Mouse (Mus musculus) ES-E14 (cell line): Measurements from ENCODE around the gene Stat5a. TPM values are rescaled to one million over a fixed set of nuclear protein-coding genes. Genes with fewer than 3 reads are reported as not detected.
A peak's percentile ranks its signal among the peaks of the same experiment; 100 is the strongest.

Source experiments
- DNase-seq: peaks from one replicate; pipeline ENCODE4 v3.0.0-alpha.2; 2013; ENCODE audit warnings: low read depth, low spot score
- H3K27ac ChIP-seq: 2 replicates; pipeline ENCODE4 v1.5.1; 2012; ENCODE audit warnings: low read depth, mild to moderate bottlenecking, low read length, moderate library complexity, mixed read lengths; ENCODE audit not compliant: poor library complexity, insufficient read depth, severe bottlenecking
- H3K36me3 ChIP-seq: 2 replicates; pipeline ENCODE4 v1.6.1; 2012; ENCODE audit warnings: mild to moderate bottlenecking, low read length, moderate library complexity, mixed read lengths; ENCODE audit not compliant: control insufficient read depth, poor library complexity, insufficient read depth, severe bottlenecking
- H3K4me1 ChIP-seq, 2 experiments: fragments of 150-350 bp in 1 of 2; sonication (generic) in 1 of 2; 2 replicates each; pipeline ENCODE4 v1.6.1; 2012; ENCODE audit warnings: low read length in 2 of 2, mild to moderate bottlenecking in 1 of 2, mixed read lengths in 1 of 2; ENCODE audit not compliant: control insufficient read depth in 2 of 2, insufficient read depth in 2 of 2, poor library complexity in 1 of 2
- H3K4me3 ChIP-seq, 2 experiments: fragments of 150-350 bp in 1 of 2; sonication (generic) in 1 of 2; 2 replicates each; pipeline ENCODE4 v1.5.1; 2012; ENCODE audit warnings: low read length in 2 of 2, low read depth in 1 of 2, mild to moderate bottlenecking in 1 of 2, mixed read lengths in 1 of 2; ENCODE audit not compliant: insufficient read depth in 1 of 2, poor library complexity in 1 of 2, severe bottlenecking in 1 of 2
- H3K9ac ChIP-seq: 2 replicates; pipeline ENCODE4 v1.6.1; 2012; ENCODE audit warnings: low read depth, mild to moderate bottlenecking, low read length, mixed read lengths; ENCODE audit not compliant: poor library complexity, insufficient read depth, severe bottlenecking
- H3K9me3 ChIP-seq: fragments of 150-350 bp; sonication (generic); 2 replicates; pipeline ENCODE4 v1.6.1; 2012; ENCODE audit warnings: low read depth, mild to moderate bottlenecking, low read length; ENCODE audit not compliant: control insufficient read depth, insufficient read depth
- CHD2 ChIP-seq: IDR thresholded peaks from 2 replicates; pipeline ENCODE4 v1.6.1; 2014; ENCODE audit warnings: mild to moderate bottlenecking, low read depth, low read length, inconsistent platforms
- HCFC1 ChIP-seq: IDR thresholded peaks from 2 replicates; pipeline ENCODE4 v1.6.1; 2012; ENCODE audit warnings: low read length, inconsistent platforms, borderline replicate concordance; ENCODE audit not compliant: insufficient read depth
- MAFK ChIP-seq: IDR thresholded peaks from 2 replicates; pipeline ENCODE4 v1.6.1; 2014; ENCODE audit warnings: mild to moderate bottlenecking, low read depth, low read length, inconsistent platforms; ENCODE audit not compliant: insufficient read depth
- ZC3H11A ChIP-seq: IDR thresholded peaks from 2 replicates; pipeline ENCODE4 v1.6.1; 2012; ENCODE audit warnings: low read depth, mild to moderate bottlenecking, inconsistent platforms, low read length, borderline replicate concordance
- ZNF384 ChIP-seq: IDR thresholded peaks from 2 replicates; pipeline ENCODE4 v1.6.1; 2012; ENCODE audit warnings: low read depth, low read length, inconsistent platforms
- in situ Hi-C, 2 experiments: fragments of 600-800 bp; cut with MboI; formaldehyde crosslinking; loops; one replicate each; pipeline ENCODE4 v1.15.1; 2025; ENCODE audit warnings: low sequenced_read_pairs in 2 of 2, inconsistent platforms in 1 of 2; ENCODE audit not compliant: unreplicated experiment in 2 of 2
- total RNA-seq: library from RNA; depleted of rRNA; stranded (reverse); fragments of 300-350 nt; gene quantifications from 2 replicates; pipeline ENCODE4 v1.2.3, GENCODE M21; 2012

Gene Stat5a
- total RNA-seq, 1 experiment: 1.7 TPM

- Histone ChIP-seq H3K4me3 (peak within 1 kb of the TSS; percentile 63 to 89), H3K4me1 (peaks cover 0 to 4% of the 10 kb centered on the region in 2 experiments; a peak in 2 of 4 replicates), H3K9me3 (no peaks in the 10 kb centered on the region), H3K9ac (peak within 1 kb of the TSS; percentile 87), H3K36me3 (no peaks in the 10 kb centered on the region), H3K27ac (no peak within 1 kb of the TSS)
- in situ Hi-C loops: no loop called here
- no peak for TF ChIP-seq CHD2
- TF ChIP-seq HCFC1: peak; percentile 31; the same call in 1 of the 2 replicates
- DNase-seq: peak; percentile 37
Observed at GRCm38 (mm10) chr11:100850038-100850777, 8.9 kb upstream of the Stat5a start, which contains the start of gene Stat5b. Stat5b (minus strand) TSS chr11:100850724.

- peak overlapping the region; percentile 87 for H3K9ac ChIP-seq
- H3K36me3 ChIP-seq: no peaks in the 10 kb centered on the region
- in situ Hi-C loops: no loop called here
- TF ChIP-seq ZNF384 (no peak), HCFC1 (no peak), MAFK (no peak), CHD2 (no peak), ZC3H11A (no peak)
- H3K4me1 ChIP-seq: peaks cover 0 to 4% of the 10 kb centered on the region in 2 experiments; a peak in 2 of 4 replicates
- H3K4me3 ChIP-seq: peak overlapping the region; percentile 63 to 89
- H3K9me3 ChIP-seq: no peaks in the 10 kb centered on the region
- no peak for DNase-seq
- no peak overlapping the region for H3K27ac ChIP-seq
Observed at GRCm38 (mm10) chr11:100850778-100851528, 8.2 kb upstream of the Stat5a start.

- H3K4me1 ChIP-seq: peaks cover 0 to 4% of the 10 kb centered on the region in 2 experiments; a peak in 2 of 4 replicates
- H3K27ac ChIP-seq: no peak overlapping the region
- H3K36me3 ChIP-seq: no peaks in the 10 kb centered on the region
- H3K9me3 ChIP-seq: no peaks in the 10 kb centered on the region
- in situ Hi-C loops: no loop called here
- DNase-seq: no peak
- no peak overlapping the region for H3K4me3 ChIP-seq
- no peak overlapping the region for H3K9ac ChIP-seq
- TF ChIP-seq CHD2: no peak
- TF ChIP-seq ZNF384: no peak
- no peak for TF ChIP-seq HCFC1
- TF ChIP-seq MAFK: no peak
- TF ChIP-seq ZC3H11A: no peak
Observed at GRCm38 (mm10) chr11:100852088-100852487, 7.1 kb upstream of the Stat5a start.

- in situ Hi-C loops: no loop called here
Observed at GRCm38 (mm10) chr11:100853018-100853417, 6.1 kb upstream of the Stat5a start.

More at GRCm38 (mm10) chr11:100853018-100853417, 6.1 kb upstream of the Stat5a start:
- Histone ChIP-seq H3K27ac (no peak overlapping the region), H3K9ac (no peak overlapping the region), H3K9me3 (no peaks in the 10 kb centered on the region), H3K4me3 (no peak overlapping the region), H3K36me3 (no peaks in the 10 kb centered on the region), H3K4me1 (peaks cover 0 to 4% of the 10 kb centered on the region in 2 experiments; a peak in 2 of 4 replicates)
- TF ChIP-seq MAFK: no peak
- TF ChIP-seq ZNF384: no peak
- TF ChIP-seq ZC3H11A: no peak
- TF ChIP-seq HCFC1: no peak
- TF ChIP-seq CHD2: no peak
- no peak for DNase-seq
